Comparison of ENCODE assay signal across 8 mouse cellular contexts in genomic region chr4:126105131-126105783, GRCm38 (mm10). TPM values are rescaled to one million over a fixed set of nuclear protein-coding genes. Genes with fewer than 3 reads are reported as not detected.
A peak's percentile ranks its signal among the peaks of the same experiment; 100 is the strongest.
DNase-seq lines count a peak whose midpoint lies in the region; ATAC-seq and TF ChIP-seq lines count a peak whose summit lies in the region.

No protein-coding gene starts in this region.

- H3K9ac ChIP-seq in liver, embryonic 14.5 days (replicated peaks) = no peak overlapping the region; the same call in 1 of the 2 replicates

- no peaks in the 10 kb centered on the region for H3K27me3 ChIP-seq in testis, adult 2 months (ENCODE audit: control insufficient read depth, insufficient read depth, low read length)
- no peaks in the 10 kb centered on the region for H3K27me3 ChIP-seq in liver, embryonic 14.5 days (ENCODE audit: control insufficient read depth, insufficient read depth, low read length)

- no peak for TF ChIP-seq CTCF in testis, adult 2 months (IDR thresholded peaks at IDR 0.05; ENCODE audit: control insufficient read depth, insufficient read depth, insufficient replicate concordance, low read depth, low read length)
- no peak for TF ChIP-seq CTCF in liver, embryonic 14.5 days (IDR thresholded peaks at IDR 0.05; ENCODE audit: low read depth)

- 71% methylated on average over 7 of the region's 7 CpGs for WGBS in liver, embryonic 14.5 days (ENCODE audit: insufficient replicate concordance)

- peaks cover 24% of the 10 kb centered on the region for H3K4me1 ChIP-seq in testis, adult 2 months (ENCODE audit: control insufficient read depth, insufficient read depth, low read length)
- H3K4me1 ChIP-seq in liver, embryonic 14.5 days (replicated peaks; ENCODE audit: control insufficient read depth in 2 of 2, insufficient read depth in 2 of 2, low read length in 1 of 2) = peaks cover 31 to 43% of the 10 kb centered on the region in 2 experiments

- no peak for TF ChIP-seq EP300 in liver, embryonic 14.5 days (IDR thresholded peaks at IDR 0.05; ENCODE audit: low read depth)

- H3K36me3 ChIP-seq in testis, adult 2 months (ENCODE audit: control insufficient read depth, insufficient read depth, low read length) = no peaks in the 10 kb centered on the region
- H3K36me3 ChIP-seq in liver, embryonic 14.5 days (replicated peaks; ENCODE audit: control insufficient read depth, insufficient read depth, low read depth) = no peaks in the 10 kb centered on the region

- peak overlapping the region; percentile 19 for H3K4me3 ChIP-seq in testis, adult 2 months (ENCODE audit: control insufficient read depth, low read depth, low read length)
- H3K4me3 ChIP-seq in liver, embryonic 14.5 days (ENCODE audit: insufficient read depth in 1 of 2, low read depth in 2 of 2, low read length in 2 of 2) = peak overlapping the region in 1 of 2 experiments; percentile 76; a peak in 1 of 4 replicates

- TF ChIP-seq POLR2A in testis, adult 2 months (IDR thresholded peaks at IDR 0.05; ENCODE audit: control insufficient read depth, low read depth, low read length) = no peak

- no peak for ATAC-seq in liver, embryonic 14.5 days (ENCODE audit: insufficient read depth)

- no peaks in the 10 kb centered on the region for H3K9me3 ChIP-seq in liver, embryonic 14.5 days (ENCODE audit: control insufficient read depth, low read length)

- H3K27ac ChIP-seq in testis, adult 2 months (ENCODE audit: control insufficient read depth, insufficient read depth, low read depth, low read length) = no peak overlapping the region
- no peak overlapping the region for H3K27ac ChIP-seq in liver, embryonic 14.5 days

- peak overlapping the region; percentile 100 for H3K4me2 ChIP-seq in liver, embryonic 14.5 days (ENCODE audit: low read depth)

- peak; percentile 47 for DNase-seq in cerebellum, adult 9-10 months
- DNase-seq in cerebellum, postnatal 36 days = no peak
- no peak for DNase-seq in testis, postnatal 10 days (ENCODE audit: low spot score)
- no peak for DNase-seq in liver, embryonic 14.5 days (ENCODE audit: low read depth in 3 of 3, low spot score in 3 of 3)
- DNase-seq in yolk sac, embryonic 10.5 days (ENCODE audit: low spot score) = no peak
- no peak for DNase-seq in frontal cortex, postnatal 25 days (ENCODE audit: low spot score in 2 of 2)
- DNase-seq in gastrocnemius, postnatal 25 days = no peak

RNA-seq across cellular contexts. Expression of gene Stk40, which starts 1.5 kb away (rescaled TPM):
- 33.5 and 33.9 TPM in 2 replicates for polyA plus RNA-seq in testis, adult 2 months (2012; rRNA removed)
- 4.3 and 5.6 TPM in 2 replicates for polyA plus RNA-seq in liver, embryonic 14.5 days (2012; rRNA removed)
- 8.2 and 9.0 TPM in 2 replicates for polyA plus RNA-seq in liver, embryonic 14.5 days (2014; fragmentation: Nextera tagmentation; extraction: Ambion mirVana)
- total RNA-seq in gastrocnemius, postnatal 25 days (2021) = 10 to 100 TPM; 70.8 to 75.6 TPM

RNA-seq across cellular contexts. Expression of gene Lsm10, which starts 8.8 kb away (rescaled TPM):
- 41.9 and 43.5 TPM in 2 replicates for polyA plus RNA-seq in testis, adult 2 months (2012; rRNA removed)
- polyA plus RNA-seq in liver, embryonic 14.5 days (2012; rRNA removed) = 20.1 and 20.3 TPM in 2 replicates
- polyA plus RNA-seq in liver, embryonic 14.5 days (2014; fragmentation: Nextera tagmentation; extraction: Ambion mirVana) = 24.4 and 25.9 TPM in 2 replicates
- 1 to 10 TPM; 6.7 to 7.6 TPM for total RNA-seq in gastrocnemius, postnatal 25 days (2021)

RNA-seq across cellular contexts. Expression of gene Eva1b, which starts 42.3 kb away (rescaled TPM):
- polyA plus RNA-seq in testis, adult 2 months (2012; rRNA removed) = 5.4 and 6.2 TPM in 2 replicates
- 11.9 and 14.8 TPM in 2 replicates for polyA plus RNA-seq in liver, embryonic 14.5 days (2012; rRNA removed)
- 11.0 and 12.0 TPM in 2 replicates for polyA plus RNA-seq in liver, embryonic 14.5 days (2014; fragmentation: Nextera tagmentation; extraction: Ambion mirVana)
- total RNA-seq in gastrocnemius, postnatal 25 days (2021) = 1 to 10 TPM; 6.3 to 6.8 TPM

RNA-seq across cellular contexts. Expression of gene Oscp1, which starts 46.9 kb away (rescaled TPM):
- polyA plus RNA-seq in testis, adult 2 months (2012; rRNA removed) = 166 and 189 TPM in 2 replicates
- 0.29 and 0.31 TPM in 2 replicates for polyA plus RNA-seq in liver, embryonic 14.5 days (2012; rRNA removed)
- polyA plus RNA-seq in liver, embryonic 14.5 days (2014; fragmentation: Nextera tagmentation; extraction: Ambion mirVana) = 1.4 and 1.8 TPM in 2 replicates
- 1 to 10 TPM in 1 of 2 experiments, under 1 TPM in 1; 0.72 to 2.2 TPM for total RNA-seq in gastrocnemius, postnatal 25 days (2021)

RNA-seq across cellular contexts. Expression of gene Sh3d21, which starts 58.0 kb away (rescaled TPM):
- polyA plus RNA-seq in testis, adult 2 months (2012; rRNA removed) = 285 and 337 TPM in 2 replicates
- polyA plus RNA-seq in liver, embryonic 14.5 days (2012; rRNA removed) = 0.46 and 0.53 TPM in 2 replicates
- 0.77 and 0.93 TPM in 2 replicates for polyA plus RNA-seq in liver, embryonic 14.5 days (2014; fragmentation: Nextera tagmentation; extraction: Ambion mirVana)
- 1 to 10 TPM in 1 of 2 experiments, under 1 TPM in 1; 0.94 to 1.3 TPM for total RNA-seq in gastrocnemius, postnatal 25 days (2021)
